Mouse (Mus musculus): ENCODE data around the gene Gemin8. TPM values are rescaled to one million over a fixed set of nuclear protein-coding genes. Genes with fewer than 3 reads are reported as not detected.

The Gemin8 gene
- 8.1 and 10.8 TPM in 2 replicates for polyA plus RNA-seq (2015; fragmentation: Nextera tagmentation; extraction: Ambion mirVana)

DNA sequence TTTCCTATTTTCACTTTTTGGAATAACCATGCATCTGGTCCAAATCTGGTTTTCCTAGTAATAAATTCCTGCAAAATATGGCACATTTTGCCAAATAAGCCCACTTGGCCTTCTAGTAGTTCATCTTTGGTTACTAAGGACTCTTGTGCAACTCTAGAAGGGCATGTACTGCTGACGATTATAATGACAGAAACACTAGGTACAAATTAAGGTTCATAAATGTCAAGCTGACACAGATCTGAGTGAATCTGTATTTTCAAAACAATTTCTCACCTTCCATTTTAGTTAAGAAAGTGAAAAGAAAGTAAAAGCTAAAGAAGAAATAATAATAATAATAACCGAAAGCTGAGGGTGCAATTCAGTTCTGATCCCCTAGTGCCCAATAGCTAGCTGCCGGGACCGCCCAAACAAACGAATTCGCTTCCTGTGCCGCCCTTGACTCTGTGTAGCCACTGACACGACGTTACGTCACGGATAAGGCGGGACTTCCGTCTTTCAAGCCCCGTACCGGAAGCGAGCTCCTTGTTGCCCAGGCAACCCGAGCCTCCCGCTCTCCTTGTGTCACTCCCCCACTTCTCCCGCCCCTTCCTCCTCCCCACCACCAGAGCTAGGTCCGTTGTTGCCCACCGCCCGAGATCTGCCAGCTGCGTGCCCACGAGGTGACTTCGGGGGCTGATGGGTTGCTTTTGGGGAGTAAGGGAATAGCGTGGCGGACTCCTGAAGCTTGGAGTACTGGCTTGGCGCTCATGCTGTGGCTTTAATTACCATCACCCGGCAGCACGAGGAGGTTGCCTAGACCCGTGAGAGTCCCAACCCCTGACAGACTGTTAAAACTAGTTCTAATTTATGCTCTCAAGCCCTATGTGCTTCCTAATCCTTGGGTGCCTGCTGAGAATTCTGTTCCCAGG is at the start of gene Gemin8:
TSS of gene Gemin8 (plus strand) at position 563 of the 908 bp plus-strand sequence.
- 15% methylated on average over 30 of the region's 31 CpGs for WGBS
- peak within 1 kb of the TSS; percentile 55 for H3K4me2 ChIP-seq
- no peaks in the 10 kb centered on the region for H3K9me3 ChIP-seq
- H3K27me3 ChIP-seq = 0 out of 2 replicates have a peak, but pooled peaks cover 4% of the 10 kb centered on the region
- no peaks in the 10 kb centered on the region for H3K36me3 ChIP-seq
- peak; percentile 97 for ATAC-seq (ENCODE audit: low read depth)
- peaks cover 23% of the 10 kb centered on the region for H3K4me1 ChIP-seq (replicated peaks)
- H3K27ac ChIP-seq (replicated peaks) = peak within 1 kb of the TSS; percentile 83
- H3K9ac ChIP-seq = peak within 1 kb of the TSS; percentile 71
- H3K4me3 ChIP-seq = peak within 1 kb of the TSS; percentile 49

DNA sequence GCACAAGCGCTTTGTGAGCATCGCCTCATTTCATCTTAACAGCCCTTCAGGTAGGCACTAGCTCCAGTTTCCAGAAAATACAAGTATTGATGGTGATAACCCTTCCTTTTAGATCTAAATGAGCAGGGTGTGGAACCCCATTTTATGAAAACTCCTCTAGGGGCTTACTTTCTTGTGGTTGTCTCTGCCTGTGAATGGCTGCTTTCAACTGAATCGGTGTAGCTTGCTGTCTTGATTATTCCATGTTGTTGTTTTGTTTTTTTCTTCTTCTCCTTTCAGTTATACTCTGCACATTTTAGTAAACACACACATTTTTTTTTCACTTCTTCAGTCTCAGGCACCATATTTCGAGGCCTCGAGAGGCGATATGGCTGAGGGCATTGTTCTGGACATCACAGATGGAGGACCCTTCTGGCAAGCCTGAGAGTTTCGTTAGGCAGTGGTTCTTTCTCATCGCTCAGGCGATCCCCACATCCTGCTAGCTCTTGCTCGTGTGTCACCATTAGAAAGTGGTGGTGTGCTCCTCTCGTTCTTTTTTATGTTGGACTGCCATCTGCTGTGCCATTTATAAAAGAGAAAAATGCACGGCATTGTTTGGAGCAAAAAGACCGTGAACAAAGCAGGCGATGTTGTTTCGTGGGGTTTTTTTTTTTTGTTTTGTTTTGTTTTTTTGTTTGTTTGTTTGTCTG is 23.0 kb upstream of the Gemin8 start:
- H3K27me3 ChIP-seq = peaks cover 12% of the 10 kb centered on the region
- peak overlapping the region; percentile 26; the same call in 1 of the 2 replicates for H3K4me2 ChIP-seq
- 49% methylated on average over 15 of the region's 15 CpGs for WGBS
- H3K36me3 ChIP-seq = no peaks in the 10 kb centered on the region
- no peaks in the 10 kb centered on the region for H3K4me1 ChIP-seq (replicated peaks)
- no peak overlapping the region for H3K4me3 ChIP-seq
- no peak overlapping the region for H3K9ac ChIP-seq
- H3K9me3 ChIP-seq = no peaks in the 10 kb centered on the region
- peak; percentile 89 for ATAC-seq (ENCODE audit: low read depth)
- 0 out of 2 replicates have a peak overlapping the region, but pooled peaks have one; percentile 23 for H3K27ac ChIP-seq (replicated peaks)

DNA sequence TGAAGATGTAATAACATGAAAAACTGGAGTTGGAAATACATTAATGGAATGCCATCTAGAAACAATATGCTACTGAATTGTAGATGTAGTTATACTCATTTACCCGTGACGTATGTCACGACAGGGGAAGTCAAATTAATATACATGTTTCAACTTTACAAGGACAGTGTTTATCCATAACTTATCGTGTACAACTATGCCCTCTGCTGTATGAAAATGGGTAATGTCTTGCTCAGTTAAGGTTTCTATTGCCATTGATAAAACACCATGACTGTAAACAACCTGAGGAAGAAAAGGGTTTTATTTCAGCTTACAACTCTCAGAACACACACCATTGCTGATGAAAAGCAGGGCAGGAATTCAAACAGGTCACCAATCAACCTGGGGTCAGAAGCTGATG is 7.5 kb upstream of the Gemin8 start:
- no peak for ATAC-seq (ENCODE audit: low read depth)
- H3K27me3 ChIP-seq = 0 out of 2 replicates have a peak, but pooled peaks cover 4% of the 10 kb centered on the region
- H3K4me2 ChIP-seq = no peak overlapping the region
- H3K4me1 ChIP-seq (replicated peaks) = no peaks in the 10 kb centered on the region
- H3K27ac ChIP-seq (replicated peaks) = no peak overlapping the region
- WGBS = 64% methylated on average over 4 of the region's 4 CpGs
- no peak overlapping the region for H3K4me3 ChIP-seq
- no peak overlapping the region for H3K9ac ChIP-seq
- H3K9me3 ChIP-seq = no peaks in the 10 kb centered on the region
- no peaks in the 10 kb centered on the region for H3K36me3 ChIP-seq

DNA sequence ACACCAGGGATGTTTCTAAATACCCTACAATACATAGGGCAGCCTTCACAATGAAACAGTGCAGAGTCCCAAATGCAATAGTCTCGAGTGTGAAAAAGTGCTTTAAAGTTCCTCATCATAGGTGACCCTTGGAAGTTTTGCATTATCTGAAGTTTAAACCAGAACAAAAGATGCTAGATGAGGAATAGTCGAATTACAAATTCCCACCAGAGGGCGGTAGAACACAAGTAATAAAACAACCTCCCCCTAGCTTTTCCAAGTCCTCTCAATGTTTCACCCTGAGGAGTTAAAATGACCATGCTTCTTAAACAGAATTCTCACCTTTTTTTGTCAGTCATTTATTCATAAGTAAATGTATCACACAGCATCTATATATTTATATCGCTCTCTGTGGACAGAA is 2.9 kb upstream of the Gemin8 start:
- no peak for ATAC-seq (ENCODE audit: low read depth)
- 0 out of 2 replicates have a peak, but pooled peaks cover 4% of the 10 kb centered on the region for H3K27me3 ChIP-seq
- WGBS = 5% methylated on average over 4 of the region's 4 CpGs

DNA sequence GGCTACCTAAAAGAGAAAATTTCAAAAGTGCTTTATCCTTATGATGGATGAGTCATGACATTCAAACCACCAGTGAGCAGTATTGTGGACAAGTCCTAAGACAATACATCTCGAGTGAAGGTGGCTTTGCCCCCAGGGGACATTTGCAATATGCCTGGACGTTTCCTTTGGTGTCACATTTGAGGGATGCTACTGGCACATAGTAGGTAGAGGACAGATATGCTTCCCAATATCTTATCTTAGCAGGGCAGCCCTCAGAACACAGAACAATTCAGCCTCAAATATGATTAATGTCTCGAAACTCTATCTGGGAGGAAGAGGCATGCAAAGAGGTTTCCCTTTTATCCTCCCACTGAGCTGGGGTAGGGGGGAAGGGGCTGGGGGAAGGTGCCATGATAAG is 2.3 kb upstream of the Gemin8 start:
- H3K27me3 ChIP-seq = 0 out of 2 replicates have a peak, but pooled peaks cover 4% of the 10 kb centered on the region
- no peak overlapping the region for H3K4me2 ChIP-seq
- no peaks in the 10 kb centered on the region for H3K9me3 ChIP-seq
- WGBS = 48% methylated on average over 3 of the region's 3 CpGs
- no peaks in the 10 kb centered on the region for H3K36me3 ChIP-seq
- H3K27ac ChIP-seq (replicated peaks) = no peak overlapping the region
- no peak overlapping the region for H3K4me3 ChIP-seq
- H3K4me1 ChIP-seq (replicated peaks) = peaks cover 12% of the 10 kb centered on the region
- ATAC-seq (ENCODE audit: low read depth) = no peak
- H3K9ac ChIP-seq = no peak overlapping the region

More for the DNA sequence above, 2.9 kb upstream of the Gemin8 start:
- peaks cover 7% of the 10 kb centered on the region; the same call in 1 of the 2 replicates for H3K4me1 ChIP-seq (replicated peaks)
- no peaks in the 10 kb centered on the region for H3K36me3 ChIP-seq
- no peak overlapping the region for H3K4me3 ChIP-seq
- no peak overlapping the region for H3K9ac ChIP-seq
- H3K9me3 ChIP-seq = no peaks in the 10 kb centered on the region
- H3K27ac ChIP-seq (replicated peaks) = no peak overlapping the region
- H3K4me2 ChIP-seq = no peak overlapping the region

DNA sequence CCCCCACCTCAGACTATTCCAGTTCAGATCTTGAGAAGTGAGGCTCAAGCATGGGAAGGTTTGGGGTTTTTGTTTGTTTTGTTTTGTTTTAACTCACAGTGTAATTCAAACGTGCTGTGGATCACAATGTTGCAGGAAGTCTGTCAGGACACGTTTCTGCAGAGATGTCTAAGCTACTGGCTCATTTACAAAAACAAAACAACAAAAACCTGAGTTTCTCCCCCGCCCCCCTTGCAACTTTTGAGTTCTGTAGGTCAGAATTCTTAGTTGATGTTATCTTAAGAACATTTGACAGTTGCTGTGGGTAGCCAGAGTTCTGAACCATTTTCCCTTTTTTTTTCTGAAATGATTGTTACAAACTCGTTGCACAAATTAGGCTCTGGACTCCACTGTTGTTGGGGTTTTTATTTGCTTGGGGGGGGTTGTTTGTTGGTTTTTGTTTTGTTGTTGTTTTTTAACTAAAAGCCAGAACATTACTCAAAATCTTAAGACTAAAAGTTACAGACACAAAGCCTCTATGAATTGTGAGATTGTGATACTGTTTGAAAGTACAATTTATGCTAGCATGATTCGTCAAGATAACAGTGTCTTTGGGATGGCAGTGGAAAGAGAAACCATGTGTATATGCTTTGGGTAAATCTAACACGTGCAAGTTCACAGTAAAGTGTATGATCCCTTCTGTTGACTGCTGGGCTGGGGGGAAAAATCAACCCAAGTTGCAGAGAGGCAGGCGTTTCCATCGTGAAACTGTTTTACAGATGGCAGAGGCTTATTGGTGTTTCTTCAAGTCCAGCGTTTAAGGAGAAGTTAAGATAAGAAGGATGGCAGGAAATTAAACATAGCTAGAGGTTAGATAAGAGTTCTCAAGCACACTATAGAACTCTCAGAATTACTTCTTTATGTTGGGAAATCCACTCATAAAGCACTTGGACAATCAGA is 815 bp downstream of the Gemin8 start:
- 24% methylated on average over 9 of the region's 9 CpGs for WGBS
- Histone ChIP-seq H3K36me3 (no peaks in the 10 kb centered on the region), H3K9me3 (no peaks in the 10 kb centered on the region), H3K4me2 (peak overlapping the region; percentile 55), H3K4me3 (peak overlapping the region; percentile 49), H3K9ac (peak overlapping the region; percentile 71), H3K27ac (replicated peaks) (peak overlapping the region; percentile 83), H3K27me3 (0 out of 2 replicates have a peak, but pooled peaks cover 4% of the 10 kb centered on the region), H3K4me1 (replicated peaks) (peaks cover 23% of the 10 kb centered on the region)
- no peak for ATAC-seq (ENCODE audit: low read depth)

DNA sequence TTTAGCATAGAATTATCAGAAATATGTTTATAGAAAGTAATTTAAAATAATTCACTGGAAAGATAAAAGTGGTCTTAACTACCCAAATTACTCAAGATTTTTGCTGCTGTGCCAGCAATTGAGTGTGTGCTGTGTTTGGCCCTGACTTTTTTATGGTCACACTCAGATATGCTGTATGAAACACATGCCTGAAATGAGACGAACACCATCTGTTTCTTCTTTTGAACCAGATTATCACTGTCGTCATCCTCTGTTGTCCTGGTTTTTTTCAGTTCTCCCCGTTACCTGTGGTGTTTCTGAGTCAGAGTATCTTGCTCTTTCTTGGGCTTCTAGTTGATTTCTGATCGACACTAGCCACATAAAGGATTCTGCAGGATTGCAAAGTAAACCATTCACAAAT is 1.8 kb downstream of the Gemin8 start:
- H3K4me2 ChIP-seq = peak overlapping the region; percentile 55
- H3K4me1 ChIP-seq (replicated peaks) = peaks cover 23% of the 10 kb centered on the region
- no peaks in the 10 kb centered on the region for H3K9me3 ChIP-seq
- H3K4me3 ChIP-seq = no peak overlapping the region
- WGBS = 49% methylated on average over 4 of the region's 4 CpGs
- no peak overlapping the region for H3K9ac ChIP-seq
- ATAC-seq (ENCODE audit: low read depth) = no peak
- H3K36me3 ChIP-seq = no peaks in the 10 kb centered on the region
- no peaks in the 10 kb centered on the region for H3K27me3 ChIP-seq
- H3K27ac ChIP-seq (replicated peaks) = peak overlapping the region; percentile 83

DNA sequence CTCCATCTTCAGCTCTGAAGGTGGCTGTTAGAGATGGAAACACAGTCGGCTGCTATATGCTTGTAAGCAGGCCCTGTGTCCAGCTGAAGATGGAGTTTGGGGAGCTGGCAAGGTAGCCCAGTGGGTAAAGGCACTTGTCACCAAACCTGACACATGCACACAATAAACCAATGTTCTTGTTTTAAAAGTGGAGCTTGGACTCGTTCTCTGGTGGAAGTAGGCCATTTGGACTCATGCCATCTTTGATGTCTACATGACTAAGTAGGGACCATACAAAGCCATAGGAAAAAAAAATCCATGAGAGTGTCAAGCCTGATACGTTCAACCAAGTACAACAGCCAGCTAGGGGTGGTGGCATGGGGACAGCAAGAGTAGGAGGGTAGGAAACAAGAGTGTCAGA is 2.4 kb downstream of the Gemin8 start:
- Histone ChIP-seq H3K27ac (replicated peaks) (peak overlapping the region; percentile 49), H3K4me1 (replicated peaks) (peaks cover 23% of the 10 kb centered on the region), H3K4me2 (peak overlapping the region; percentile 55), H3K4me3 (no peak overlapping the region), H3K9me3 (no peaks in the 10 kb centered on the region), H3K9ac (no peak overlapping the region), H3K36me3 (no peaks in the 10 kb centered on the region), H3K27me3 (no peaks in the 10 kb centered on the region)
- ATAC-seq (ENCODE audit: low read depth) = no peak
- 56% methylated on average over 3 of the region's 3 CpGs for WGBS

DNA sequence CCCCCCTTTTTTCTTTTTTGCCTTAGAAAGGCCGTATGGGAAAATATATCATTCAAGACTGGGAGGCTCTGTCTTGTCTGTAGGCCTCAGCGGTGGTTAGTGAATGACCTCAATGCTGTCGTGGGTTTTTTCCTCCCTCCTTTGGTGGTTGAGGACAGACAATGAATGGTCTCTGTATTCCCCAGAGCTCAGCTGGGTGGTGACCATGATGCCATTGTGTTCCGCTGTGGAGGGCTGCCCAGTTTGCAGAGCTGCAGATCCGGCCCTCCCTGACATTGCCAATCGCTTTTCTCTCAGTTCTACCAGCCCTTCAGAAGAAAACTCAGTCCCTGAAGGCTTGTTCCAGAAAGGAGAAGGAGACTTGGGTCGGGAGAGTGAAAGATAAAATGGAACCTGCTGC is 3.5 kb downstream of the Gemin8 start:
- Histone ChIP-seq H3K27ac (replicated peaks) (peak overlapping the region; percentile 56), H3K27me3 (no peaks in the 10 kb centered on the region), H3K4me3 (no peak overlapping the region), H3K4me1 (replicated peaks) (peaks cover 23% of the 10 kb centered on the region), H3K9me3 (no peaks in the 10 kb centered on the region), H3K36me3 (no peaks in the 10 kb centered on the region), H3K9ac (no peak overlapping the region), H3K4me2 (no peak overlapping the region)
- WGBS = 35% methylated on average over 7 of the region's 7 CpGs
- peak; percentile 28; the same call in 1 of the 2 replicates for ATAC-seq (ENCODE audit: low read depth)

DNA sequence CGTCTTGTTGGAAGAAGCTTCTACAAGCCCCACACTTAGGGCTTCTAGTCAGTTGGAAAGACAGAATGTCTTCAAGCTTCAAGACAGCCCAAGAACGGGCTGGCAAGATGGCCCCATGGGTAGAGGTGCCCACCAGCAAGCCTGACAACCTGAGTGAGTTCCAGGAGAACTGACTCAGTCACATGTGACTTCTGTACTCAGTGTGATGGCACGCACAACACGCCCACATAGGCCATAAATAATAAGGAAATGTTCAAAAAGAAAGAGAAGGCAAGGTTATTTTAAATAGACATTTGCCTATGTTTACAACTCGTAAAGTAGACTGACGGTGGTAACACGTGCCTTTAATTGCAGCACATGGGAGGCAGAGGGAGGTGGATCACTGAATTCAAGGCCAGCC is 7.7 kb downstream of the Gemin8 start:
- ATAC-seq (ENCODE audit: low read depth) = no peak
- H3K9me3 ChIP-seq = no peaks in the 10 kb centered on the region
- H3K36me3 ChIP-seq = no peaks in the 10 kb centered on the region
- WGBS = 88% methylated on average over 7 of the region's 7 CpGs
- no peak overlapping the region for H3K9ac ChIP-seq
- H3K4me3 ChIP-seq = no peak overlapping the region
- H3K27ac ChIP-seq (replicated peaks) = no peak overlapping the region
- peaks cover 11% of the 10 kb centered on the region; the same call in 1 of the 2 replicates for H3K4me1 ChIP-seq (replicated peaks)
- H3K27me3 ChIP-seq = no peaks in the 10 kb centered on the region
- H3K4me2 ChIP-seq = no peak overlapping the region

DNA sequence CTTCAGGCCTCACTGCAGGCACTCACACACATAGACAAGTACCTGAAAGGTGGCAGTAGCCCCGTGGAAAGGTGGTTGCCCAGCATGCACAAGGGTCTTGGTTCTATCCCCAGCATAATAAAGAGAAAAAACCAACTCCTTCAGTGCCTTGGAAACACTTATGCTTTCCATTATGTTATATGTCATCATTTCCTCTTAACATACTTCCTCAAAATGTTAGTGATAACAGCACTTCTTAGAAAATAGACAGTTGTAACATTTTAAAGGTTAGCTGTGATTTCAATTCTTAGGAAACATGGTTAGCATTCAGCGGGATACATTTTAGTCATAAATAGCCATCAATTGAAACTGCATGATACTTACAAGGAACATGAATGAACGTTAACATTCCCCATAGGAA is 12.8 kb downstream of the Gemin8 start:
- WGBS = 87% methylated on average over 3 of the region's 3 CpGs
- no peaks in the 10 kb centered on the region for H3K9me3 ChIP-seq
- H3K4me2 ChIP-seq = no peak overlapping the region
- no peak overlapping the region for H3K9ac ChIP-seq
- H3K27ac ChIP-seq (replicated peaks) = no peak overlapping the region
- H3K36me3 ChIP-seq = no peaks in the 10 kb centered on the region
- no peak overlapping the region for H3K4me3 ChIP-seq
- no peaks in the 10 kb centered on the region for H3K4me1 ChIP-seq (replicated peaks)
- ATAC-seq (ENCODE audit: low read depth) = no peak
- H3K27me3 ChIP-seq = no peaks in the 10 kb centered on the region; the same call in 1 of the 2 replicates
